Mouse (Mus musculus) spleen, adult 2 months (tissue): Measurements from ENCODE around the gene Rap1gap2. TPM values are rescaled to one million over a fixed set of nuclear protein-coding genes. Genes with fewer than 3 reads are reported as not detected.

Experiments
- DNase-seq, 2 experiments: peaks; one replicate each; pipeline versions ENCODE4 v3.0.0 to v3.0.0-alpha.2; 2012 to 2021; ENCODE audit warnings: low spot score in 2 of 2, low read depth in 1 of 2
- H3K27ac ChIP-seq: fragments of 200-500 bp; 2 replicates; pipeline ENCODE4 v1.5.1; 2012; ENCODE audit warnings: low read length, inconsistent platforms; ENCODE audit not compliant: insufficient read depth
- H3K27me3 ChIP-seq: fragments of 200-500 bp; 2 replicates; pipeline ENCODE4 v1.6.1; 2012; ENCODE audit warnings: mild to moderate bottlenecking, moderate library complexity, low read length, inconsistent platforms; ENCODE audit not compliant: control insufficient read depth, insufficient read depth
- H3K36me3 ChIP-seq: fragments of 200-500 bp; 2 replicates; pipeline ENCODE4 v1.6.1; 2012; ENCODE audit warnings: mild to moderate bottlenecking, low read length, inconsistent platforms; ENCODE audit not compliant: control insufficient read depth, insufficient read depth
- H3K4me1 ChIP-seq: fragments of 200-500 bp; 2 replicates; pipeline ENCODE4 v1.6.1; 2011; ENCODE audit warnings: inconsistent platforms; ENCODE audit not compliant: control insufficient read depth, insufficient read depth, insufficient read length
- H3K4me3 ChIP-seq: fragments of 200-500 bp; 2 replicates; pipeline ENCODE4 v1.5.1; 2011; ENCODE audit warnings: mild to moderate bottlenecking, inconsistent platforms; ENCODE audit not compliant: insufficient read depth, insufficient read length; ENCODE audit errors: extremely low read depth
- CTCF ChIP-seq: fragments of 200-500 bp; IDR thresholded peaks from 2 replicates; pipeline ENCODE4 v1.5.1; 2011; ENCODE audit warnings: mild to moderate bottlenecking, inconsistent platforms; ENCODE audit not compliant: insufficient read depth, insufficient read length, insufficient replicate concordance; ENCODE audit errors: extremely low read depth
- POLR2A ChIP-seq: fragments of 200-500 bp; IDR thresholded peaks from 2 replicates; pipeline ENCODE4 v1.6.1; 2011; ENCODE audit warnings: low read depth, low read length, inconsistent platforms
- WGBS: fragments of 180-500 bp; shearing (Covaris S2); methylation state at CpG from one replicate; pipeline ENCODE4 v1.1.7; 2018; 5-methylcytosine and 5-hydroxymethylcytosine counted together
- polyA plus RNA-seq: library from polyadenylated mRNA; depleted of rRNA; stranded (reverse); fragments of >200 nt; gene quantifications from 2 replicates; pipeline ENCODE4 v1.2.3, GENCODE M21; 2012

Gene Rap1gap2
- polyA plus RNA-seq, 1 experiment = 11.3 TPM

- Histone ChIP-seq H3K4me1 (no peaks in the 10 kb centered on the region), H3K27ac (no peak overlapping the region), H3K36me3 (no peaks in the 10 kb centered on the region), H3K4me3 (no peak overlapping the region), H3K27me3 (no peaks in the 10 kb centered on the region)
- TF ChIP-seq POLR2A = no peak
- TF ChIP-seq CTCF = no peak
- 85% methylated on average over 10 of the region's 10 CpGs for WGBS
- no peak for DNase-seq
These were observed 138.0 kb downstream of the Rap1gap2 start for GRCm38 (mm10) chr11:74472671-74473070.

- no peak overlapping the region for H3K27ac ChIP-seq
- TF ChIP-seq POLR2A (no peak), CTCF (no peak)
- H3K27me3 ChIP-seq = no peaks in the 10 kb centered on the region
- WGBS = 87% methylated on average over 6 of the region's 6 CpGs
- H3K36me3 ChIP-seq = no peaks in the 10 kb centered on the region
- DNase-seq = no peak
- H3K4me3 ChIP-seq = no peak overlapping the region
- no peaks in the 10 kb centered on the region for H3K4me1 ChIP-seq
These were observed 142.5 kb downstream of the Rap1gap2 start for GRCm38 (mm10) chr11:74468195-74468594.

- WGBS = 57% methylated on average over 7 of the region's 7 CpGs
- H3K27me3 ChIP-seq = no peaks in the 10 kb centered on the region
- H3K4me1 ChIP-seq = no peaks in the 10 kb centered on the region
- no peak overlapping the region for H3K4me3 ChIP-seq
- peak; percentile 19; the same call in 1 of the 2 replicates for TF ChIP-seq CTCF
- no peak for TF ChIP-seq POLR2A
- no peak overlapping the region for H3K27ac ChIP-seq
- no peaks in the 10 kb centered on the region for H3K36me3 ChIP-seq
- DNase-seq = no peak
These were observed 145.0 kb downstream of the Rap1gap2 start for GRCm38 (mm10) chr11:74465712-74466111.

- TF ChIP-seq CTCF = no peak
- TF ChIP-seq POLR2A = no peak
- H3K4me3 ChIP-seq = no peak overlapping the region
- DNase-seq = no peak
- WGBS = 80% methylated on average over 10 of the region's 10 CpGs
- no peaks in the 10 kb centered on the region for H3K27me3 ChIP-seq
- H3K36me3 ChIP-seq = no peaks in the 10 kb centered on the region
- H3K27ac ChIP-seq = no peak overlapping the region
- no peaks in the 10 kb centered on the region for H3K4me1 ChIP-seq
These were observed 146.3 kb downstream of the Rap1gap2 start for GRCm38 (mm10) chr11:74464181-74464977.

- 35% methylated on average over 2 of the region's 2 CpGs for WGBS
- Histone ChIP-seq H3K27ac (no peak overlapping the region), H3K4me3 (no peak overlapping the region), H3K4me1 (no peaks in the 10 kb centered on the region), H3K27me3 (no peaks in the 10 kb centered on the region), H3K36me3 (no peaks in the 10 kb centered on the region)
- no peak for DNase-seq
- TF ChIP-seq POLR2A (no peak), CTCF (no peak)
These were observed 148.1 kb downstream of the Rap1gap2 start for GRCm38 (mm10) chr11:74462651-74463050.

- Histone ChIP-seq H3K27ac (no peak overlapping the region), H3K36me3 (no peaks in the 10 kb centered on the region), H3K4me3 (no peak overlapping the region), H3K27me3 (no peaks in the 10 kb centered on the region), H3K4me1 (no peaks in the 10 kb centered on the region)
- 83% methylated on average over 8 of the region's 8 CpGs for WGBS
- TF ChIP-seq POLR2A (no peak), CTCF (no peak)
- DNase-seq = no peak
These were observed 151.1 kb downstream of the Rap1gap2 start for GRCm38 (mm10) chr11:74459651-74460050.

GRCm38 (mm10) chr11:74458400-74458799 lies 152.3 kb downstream of the Rap1gap2 start:
- no peak overlapping the region for H3K27ac ChIP-seq
- TF ChIP-seq POLR2A (no peak), CTCF (no peak)

More at GRCm38 (mm10) chr11:74458400-74458799, 152.3 kb downstream of the Rap1gap2 start:
- WGBS = 82% methylated on average over 3 of the region's 3 CpGs
- H3K36me3 ChIP-seq = no peaks in the 10 kb centered on the region
- no peak for DNase-seq
- no peak overlapping the region for H3K4me3 ChIP-seq
- no peaks in the 10 kb centered on the region for H3K4me1 ChIP-seq
- no peaks in the 10 kb centered on the region for H3K27me3 ChIP-seq
